Mouse (Mus musculus) embryonic facial prominence, embryonic 13.5 days (tissue): ENCODE results near the gene Oprl1. TPM values are rescaled to one million over a fixed set of nuclear protein-coding genes. Genes with fewer than 3 reads are reported as not detected.

ENCODE experiments used
- ATAC-seq: fragments of 200-750 bp; cut with Nextera tagmentation; 2 replicates; pipeline ENCODE4 v1.8.0; 2017; ENCODE audit warnings: low read depth; ENCODE audit not compliant: insufficient number of reproducible peaks, insufficient read depth, low FRiP score, low TSS enrichment
- H3K27ac ChIP-seq: fragments of 300-500 bp; sonication (generic); 2 replicates; pipeline ENCODE4 v1.5.1; 2015; ENCODE audit warnings: moderate library complexity, mild to moderate bottlenecking, inconsistent platforms
- H3K27me3 ChIP-seq: fragments of 300-500 bp; sonication (generic); 2 replicates; pipeline ENCODE4 v1.6.1; 2015; ENCODE audit warnings: mild to moderate bottlenecking, inconsistent platforms
- H3K36me3 ChIP-seq: fragments of 300-500 bp; sonication (generic); 2 replicates; pipeline ENCODE4 v1.6.1; 2015; ENCODE audit warnings: mild to moderate bottlenecking, inconsistent platforms
- H3K4me1 ChIP-seq: fragments of 300-500 bp; sonication (generic); 2 replicates; pipeline ENCODE4 v1.6.1; 2015; ENCODE audit warnings: inconsistent platforms
- H3K4me2 ChIP-seq: fragments of 300-500 bp; sonication (generic); 2 replicates; pipeline ENCODE4 v1.6.1; 2015; ENCODE audit warnings: moderate library complexity, mild to moderate bottlenecking, inconsistent platforms
- H3K4me3 ChIP-seq: fragments of 300-500 bp; sonication (generic); 2 replicates; pipeline ENCODE4 v1.5.1; 2015; ENCODE audit warnings: mild to moderate bottlenecking, inconsistent platforms
- H3K9ac ChIP-seq: fragments of 300-500 bp; sonication (generic); 2 replicates; pipeline ENCODE4 v1.6.1; 2015; ENCODE audit warnings: mild to moderate bottlenecking, inconsistent platforms
- H3K9me3 ChIP-seq: fragments of 300-500 bp; sonication (generic); 2 replicates; pipeline ENCODE4 v1.6.1; 2016; ENCODE audit warnings: inconsistent platforms
- WGBS: fragments of 180-500 bp; shearing (Covaris S2); methylation state at CpG from one replicate; pipeline ENCODE4 v1.1.7; 2015; ENCODE audit warnings: mixed read lengths; 5-methylcytosine and 5-hydroxymethylcytosine counted together
- polyA plus RNA-seq: library from polyadenylated mRNA; unstranded; fragments of >200 nt; fragmentation: Nextera tagmentation; extraction: Ambion mirVana; gene quantifications from 2 replicates; pipeline ENCODE4 v1.2.1, GENCODE M21; 2015

Gene Oprl1
- polyA plus RNA-seq, 1 experiment from 2014 or later = 2.1 TPM

GRCm38 (mm10) chr2:181692304-181692703, 22.5 kb upstream of the Oprl1 start:
- Histone ChIP-seq H3K4me1 (peaks cover 28% of the 10 kb centered on the region), H3K36me3 (peaks cover 30% of the 10 kb centered on the region), H3K27me3 (no peaks in the 10 kb centered on the region; the same call in 1 of the 2 replicates), H3K4me3 (peak overlapping the region; percentile 73), H3K9me3 (no peaks in the 10 kb centered on the region), H3K4me2 (peak overlapping the region; percentile 91), H3K27ac (no peak overlapping the region), H3K9ac (peak overlapping the region; percentile 86; the same call in 1 of the 2 replicates)
- no peak for ATAC-seq
- WGBS = 83% methylated on average over 3 of the region's 3 CpGs

DNA sequence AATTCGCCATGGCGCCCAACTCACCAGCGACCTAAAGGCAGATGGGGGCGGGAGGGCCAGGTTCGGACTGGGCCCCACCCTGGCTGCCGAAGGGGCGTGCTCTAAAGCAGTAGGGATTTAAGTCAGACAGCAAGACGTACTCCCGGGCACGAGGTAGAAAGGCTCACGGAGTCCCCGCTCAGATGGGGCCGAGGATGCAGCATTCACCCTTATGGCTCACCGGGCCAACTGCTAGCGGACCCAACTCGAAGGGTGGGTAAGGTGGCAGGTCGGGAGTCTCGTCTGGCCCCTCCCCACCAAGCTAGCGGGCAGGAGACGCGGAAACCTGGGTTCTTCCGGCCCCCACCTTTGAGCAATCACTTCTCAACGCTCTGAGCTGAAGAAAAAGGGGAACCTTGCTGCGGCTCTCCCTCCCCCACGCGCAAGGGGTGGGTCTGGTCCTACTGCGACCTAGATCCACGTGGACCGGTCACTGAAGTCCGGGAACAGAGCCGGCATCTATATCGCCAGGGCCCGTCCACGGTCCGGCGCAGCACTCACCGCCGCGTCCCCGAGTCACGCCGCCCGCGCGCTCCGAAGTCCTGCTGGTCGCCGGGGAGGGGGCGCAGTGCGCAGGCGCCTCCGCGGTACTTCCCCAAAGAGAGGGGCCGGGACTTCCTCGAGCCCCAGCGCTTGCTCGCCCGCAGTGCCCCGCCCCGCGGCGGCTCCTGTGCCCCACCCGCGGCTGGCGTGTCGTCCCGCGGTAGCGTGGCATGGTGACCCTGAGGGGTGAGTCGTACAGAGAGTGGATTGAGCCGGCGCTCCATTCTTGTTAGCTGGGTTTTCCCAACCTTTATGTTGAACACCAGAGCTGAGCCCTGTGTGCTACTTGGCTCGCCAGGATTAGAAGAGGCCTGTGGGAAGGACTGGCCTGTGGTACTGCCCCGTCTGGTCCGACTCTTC, 21.2 kb upstream of the Oprl1 start, which contains the start of gene Rgs19:
Gene Rgs19, minus strand, starts transcription at position 639 of the 942 bp plus-strand sequence.
- Histone ChIP-seq H3K4me3 (peak within 1 kb of the TSS; percentile 73), H3K27ac (peak within 1 kb of the TSS; percentile 52), H3K27me3 (no peaks in the 10 kb centered on the region; the same call in 1 of the 2 replicates), H3K36me3 (peaks cover 18% of the 10 kb centered on the region), H3K4me2 (peak within 1 kb of the TSS; percentile 91), H3K9me3 (no peaks in the 10 kb centered on the region), H3K9ac (peak within 1 kb of the TSS; percentile 86), H3K4me1 (peaks cover 28% of the 10 kb centered on the region)
- under 1% methylated on average over 75 of the region's 75 CpGs for WGBS
- peak; percentile 79 for ATAC-seq

DNA sequence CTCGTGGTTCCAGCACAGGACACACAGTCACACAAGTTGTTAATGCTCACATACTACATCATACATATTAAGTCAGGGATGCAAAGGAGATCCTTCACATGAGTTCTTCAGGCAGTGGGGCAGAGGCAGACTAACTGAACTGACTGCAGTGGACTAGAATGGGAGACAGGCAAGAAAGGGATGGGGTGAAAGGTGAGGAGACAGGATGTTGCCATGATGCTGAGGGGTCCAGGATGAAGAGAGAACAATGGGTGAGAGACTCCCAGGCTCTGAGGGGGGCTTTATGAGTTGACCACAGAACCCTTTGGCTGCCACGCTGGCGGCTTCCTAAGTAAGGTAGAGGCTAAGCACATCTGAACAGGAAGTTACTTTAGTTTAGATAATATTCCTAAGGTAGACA, 20.2 kb upstream of the Oprl1 start:
- 94% methylated on average over 3 of the region's 3 CpGs for WGBS
- H3K9ac ChIP-seq = peak overlapping the region; percentile 86; the same call in 1 of the 2 replicates

DNA sequence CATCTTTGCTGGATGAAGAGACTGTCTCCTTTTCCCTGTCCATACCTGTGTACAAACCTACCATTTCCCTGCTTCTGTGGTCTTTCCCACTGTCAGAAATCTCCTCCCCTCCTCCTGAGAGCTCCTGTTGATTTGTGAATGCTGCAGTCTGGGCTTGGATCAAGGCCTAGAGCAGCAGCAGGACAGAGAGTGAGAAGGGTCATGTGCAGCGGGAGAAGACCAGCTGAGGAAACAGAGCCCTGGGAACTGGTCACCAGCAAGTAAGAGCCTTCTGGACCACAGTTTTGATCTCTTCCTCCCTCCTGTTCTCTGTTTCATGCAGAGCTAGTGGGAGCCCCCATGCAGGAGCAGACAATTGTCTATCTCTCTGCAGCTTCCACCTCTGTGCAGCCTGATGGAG, 19.0 kb upstream of the Oprl1 start:
- H3K27ac ChIP-seq = no peak overlapping the region
- no peak overlapping the region for H3K9ac ChIP-seq
- H3K4me3 ChIP-seq = no peak overlapping the region
- H3K4me1 ChIP-seq = peaks cover 28% of the 10 kb centered on the region
- ATAC-seq = no peak
- H3K4me2 ChIP-seq = no peak overlapping the region
- no peaks in the 10 kb centered on the region; the same call in 1 of the 2 replicates for H3K27me3 ChIP-seq
- peaks cover 6% of the 10 kb centered on the region; the same call in 1 of the 2 replicates for H3K36me3 ChIP-seq
- 70% methylated on average over 1 of the region's 1 CpGs for WGBS
- no peaks in the 10 kb centered on the region for H3K9me3 ChIP-seq

More for the DNA sequence above, 20.2 kb upstream of the Oprl1 start:
- H3K9me3 ChIP-seq = no peaks in the 10 kb centered on the region
- no peak overlapping the region for H3K27ac ChIP-seq
- peaks cover 9% of the 10 kb centered on the region for H3K36me3 ChIP-seq
- ATAC-seq = no peak
- H3K4me1 ChIP-seq = peaks cover 28% of the 10 kb centered on the region
- H3K27me3 ChIP-seq = no peaks in the 10 kb centered on the region; the same call in 1 of the 2 replicates
- H3K4me3 ChIP-seq = peak overlapping the region; percentile 73
- peak overlapping the region; percentile 91 for H3K4me2 ChIP-seq

GRCm38 (mm10) chr2:181696801-181697420, 17.9 kb upstream of the Oprl1 start:
- Histone ChIP-seq H3K36me3 (no peaks in the 10 kb centered on the region), H3K4me2 (no peak overlapping the region), H3K4me1 (peaks cover 20% of the 10 kb centered on the region), H3K4me3 (no peak overlapping the region), H3K9me3 (no peaks in the 10 kb centered on the region), H3K9ac (no peak overlapping the region), H3K27ac (no peak overlapping the region), H3K27me3 (no peaks in the 10 kb centered on the region; the same call in 1 of the 2 replicates)
- ATAC-seq = no peak
- WGBS = 76% methylated on average over 33 of the region's 33 CpGs

GRCm38 (mm10) chr2:181698241-181698640, 16.6 kb upstream of the Oprl1 start, which contains the start of gene Lkaaear1:
Gene Lkaaear1, minus strand, starts transcription at chr2:181698442.
- no peak within 1 kb of the TSS for H3K27ac ChIP-seq
- no peak within 1 kb of the TSS for H3K4me3 ChIP-seq
- 48% methylated on average over 5 of the region's 5 CpGs for WGBS
- H3K36me3 ChIP-seq = no peaks in the 10 kb centered on the region
- H3K9ac ChIP-seq = no peak within 1 kb of the TSS
- H3K9me3 ChIP-seq = no peaks in the 10 kb centered on the region
- H3K27me3 ChIP-seq = no peaks in the 10 kb centered on the region; the same call in 1 of the 2 replicates
- no peak within 1 kb of the TSS for H3K4me2 ChIP-seq
- H3K4me1 ChIP-seq = peaks cover 6% of the 10 kb centered on the region; the same call in 1 of the 2 replicates
- no peak for ATAC-seq

DNA sequence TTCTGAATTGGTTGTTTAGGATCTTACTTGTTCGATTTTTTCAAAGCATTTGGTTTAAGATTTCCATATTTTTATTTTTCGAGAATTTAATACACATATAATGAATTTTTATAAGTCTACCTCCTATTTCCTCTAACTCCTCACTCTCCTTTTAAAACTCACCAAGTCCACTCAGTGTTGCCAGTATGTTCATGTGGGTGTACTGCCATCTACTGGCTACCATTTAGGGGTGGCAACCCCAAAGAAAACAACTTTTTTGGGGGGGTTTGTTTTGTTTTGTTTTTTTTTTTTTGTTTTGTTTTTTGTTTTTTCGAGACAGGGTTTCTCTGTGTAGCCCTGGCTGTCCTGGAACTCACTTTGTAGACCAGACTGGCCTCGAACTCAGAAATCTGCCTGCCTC, 8.1 kb upstream of the Oprl1 start:
- Histone ChIP-seq H3K4me2 (no peak overlapping the region), H3K4me1 (no peaks in the 10 kb centered on the region), H3K27me3 (no peaks in the 10 kb centered on the region), H3K4me3 (no peak overlapping the region), H3K36me3 (no peaks in the 10 kb centered on the region), H3K27ac (no peak overlapping the region), H3K9ac (no peak overlapping the region), H3K9me3 (no peaks in the 10 kb centered on the region)
- ATAC-seq = no peak
- 34% methylated on average over 4 of the region's 4 CpGs for WGBS

- no peak overlapping the region for H3K4me2 ChIP-seq
- H3K9ac ChIP-seq = no peak overlapping the region
- no peak overlapping the region for H3K4me3 ChIP-seq
- ATAC-seq = no peak
- no peaks in the 10 kb centered on the region for H3K36me3 ChIP-seq
- no peaks in the 10 kb centered on the region for H3K9me3 ChIP-seq
- no peak overlapping the region for H3K27ac ChIP-seq
- WGBS = 84% methylated on average over 1 of the region's 1 CpGs
- no peaks in the 10 kb centered on the region for H3K27me3 ChIP-seq
- H3K4me1 ChIP-seq = 0 out of 2 replicates have a peak, but pooled peaks cover 8% of the 10 kb centered on the region
These were observed 1.1 kb upstream of the Oprl1 start for GRCm38 (mm10) chr2:181713749-181714148.

DNA sequence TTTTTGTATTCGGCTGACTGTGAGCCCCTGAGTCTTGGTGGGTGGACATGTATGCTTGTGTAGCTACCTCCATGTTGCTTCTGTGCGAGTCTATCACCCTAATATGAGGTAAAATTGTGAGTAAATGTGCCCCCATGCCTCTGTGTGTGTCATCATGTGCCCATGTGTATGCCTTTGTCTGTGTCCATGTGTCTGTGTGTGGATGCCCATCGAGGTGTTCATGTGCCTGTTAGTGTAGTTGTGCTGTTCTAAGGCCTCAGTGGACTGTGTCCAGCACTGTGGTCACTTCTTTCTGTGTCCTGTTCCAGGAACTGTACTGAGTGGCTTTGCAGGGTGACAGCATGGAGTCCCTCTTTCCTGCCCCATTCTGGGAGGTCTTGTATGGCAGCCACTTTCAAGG, 566 bp downstream of the Oprl1 start:
- Histone ChIP-seq H3K4me2 (peak overlapping the region; percentile 54), H3K4me3 (peak overlapping the region; percentile 31), H3K36me3 (no peaks in the 10 kb centered on the region), H3K9ac (peak overlapping the region; percentile 46), H3K9me3 (no peaks in the 10 kb centered on the region), H3K27me3 (no peaks in the 10 kb centered on the region), H3K27ac (no peak overlapping the region), H3K4me1 (0 out of 2 replicates have a peak, but pooled peaks cover 8% of the 10 kb centered on the region)
- no peak for ATAC-seq
- 67% methylated on average over 3 of the region's 3 CpGs for WGBS

DNA sequence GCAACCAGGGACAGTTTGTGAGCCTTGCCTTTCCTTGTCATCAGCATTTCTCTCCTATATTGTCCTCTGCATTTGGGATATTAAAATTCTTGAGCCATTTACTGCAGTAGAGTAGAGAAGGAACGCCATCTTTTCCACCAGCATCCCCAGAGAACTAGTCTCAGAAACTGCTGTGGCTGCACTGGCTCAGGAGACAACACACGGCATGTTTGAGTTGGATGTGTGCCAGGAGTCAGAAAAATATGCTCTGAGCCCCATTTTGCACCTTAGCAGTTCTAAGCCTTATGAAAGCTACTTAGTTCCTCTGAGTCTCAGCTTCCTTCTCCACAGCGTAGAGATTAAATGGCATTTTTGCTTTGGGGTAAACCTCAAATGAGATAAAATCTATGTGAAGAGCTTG, 2.2 kb downstream of the Oprl1 start:
- no peak overlapping the region for H3K4me2 ChIP-seq
- 45% methylated on average over 3 of the region's 3 CpGs for whole genome bisulfite sequencing
- 0 out of 2 replicates have a peak, but pooled peaks cover 8% of the 10 kb centered on the region for H3K4me1 ChIP-seq
- H3K27me3 ChIP-seq = no peaks in the 10 kb centered on the region
- no peak for ATAC-seq
- H3K36me3 ChIP-seq = no peaks in the 10 kb centered on the region
- H3K27ac ChIP-seq = no peak overlapping the region
- H3K4me3 ChIP-seq = no peak overlapping the region
- no peaks in the 10 kb centered on the region for H3K9me3 ChIP-seq
- H3K9ac ChIP-seq = no peak overlapping the region

- Histone ChIP-seq H3K4me1 (0 out of 2 replicates have a peak, but pooled peaks cover 4% of the 10 kb centered on the region), H3K4me3 (no peak overlapping the region), H3K36me3 (no peaks in the 10 kb centered on the region), H3K9me3 (no peaks in the 10 kb centered on the region), H3K4me2 (no peak overlapping the region), H3K9ac (no peak overlapping the region), H3K27me3 (no peaks in the 10 kb centered on the region; the same call in 1 of the 2 replicates), H3K27ac (no peak overlapping the region)
- WGBS = 41% methylated on average over 3 of the region's 3 CpGs
- no peak for ATAC-seq
These were observed 5.2 kb downstream of the Oprl1 start for GRCm38 (mm10) chr2:181720061-181720460.
